7 mouse cellular contexts compared by ENCODE assay signal in genomic region chr10:44268145-44268860, GRCm38 (mm10). TPM values are rescaled to one million over a fixed set of nuclear protein-coding genes. Genes with fewer than 3 reads are reported as not detected.
DNase-seq lines count a peak whose midpoint lies in the region; ATAC-seq lines count a peak whose summit lies in the region.

TSS of gene Atg5 (plus strand) at chr10:44268358.

- peak within 1 kb of the TSS; percentile 94 for H3K4me3 ChIP-seq in intestine, embryonic 15.5 days (replicated peaks)
- peak within 1 kb of the TSS; percentile 93 for H3K4me3 ChIP-seq in midbrain, embryonic 10.5 days

- under 1% methylated on average over 63 of the region's 63 CpGs for WGBS in intestine, embryonic 15.5 days
- under 1% methylated on average over 63 of the region's 63 CpGs for WGBS in midbrain, embryonic 10.5 days

- peak; percentile 99 for ATAC-seq in intestine, embryonic 15.5 days

- no peaks in the 10 kb centered on the region for H3K36me3 ChIP-seq in intestine, embryonic 15.5 days
- H3K36me3 ChIP-seq in midbrain, embryonic 10.5 days = peaks cover 3% of the 10 kb centered on the region; the same call in 1 of the 2 replicates

- no peaks in the 10 kb centered on the region for H3K27me3 ChIP-seq in intestine, embryonic 15.5 days (replicated peaks)
- H3K27me3 ChIP-seq in midbrain, embryonic 10.5 days (ENCODE audit: low read depth, poor library complexity, severe bottlenecking) = no peaks in the 10 kb centered on the region

- no peaks in the 10 kb centered on the region for H3K9me3 ChIP-seq in intestine, embryonic 15.5 days
- H3K9me3 ChIP-seq in midbrain, embryonic 10.5 days (replicated peaks) = no peaks in the 10 kb centered on the region

- peak within 1 kb of the TSS; percentile 95 for H3K27ac ChIP-seq in intestine, embryonic 15.5 days
- peak within 1 kb of the TSS; percentile 96 for H3K27ac ChIP-seq in midbrain, embryonic 10.5 days (replicated peaks)

- peak; percentile 100 for DNase-seq in adrenal gland, adult 2 months
- peak; percentile 99 for DNase-seq in embryo, embryonic 11.5 days (ENCODE audit: low read depth, low spot score)
- DNase-seq in gastrocnemius, postnatal 36 days = peak; percentile 97 to 98
- peak; percentile 99 for DNase-seq in left cerebral cortex, postnatal 25 days (ENCODE audit: low spot score in 2 of 2)
- DNase-seq in midbrain, embryonic 10.5 days (ENCODE audit: low spot score) = peak; percentile 100
- peak; percentile 99 for DNase-seq in right cerebral cortex, postnatal 4 days

- H3K9ac ChIP-seq in intestine, embryonic 15.5 days = peak within 1 kb of the TSS; percentile 86

- H3K4me2 ChIP-seq in intestine, embryonic 15.5 days (replicated peaks) = peak within 1 kb of the TSS; percentile 68

- intact Hi-C loops in gastrocnemius, postnatal 36 days (cut with DNase I) = no loop called here
- intact Hi-C loops in left cerebral cortex, postnatal 25 days (cut with DNase I) = no loop called here

- H3K4me1 ChIP-seq in intestine, embryonic 15.5 days (replicated peaks) = peaks cover 9% of the 10 kb centered on the region
- peaks cover 32% of the 10 kb centered on the region for H3K4me1 ChIP-seq in midbrain, embryonic 10.5 days

RNA-seq across cellular contexts. Expression of gene Atg5, which starts in this region (rescaled TPM):
- total RNA-seq in adrenal gland, adult 2 months (2021) = 10 to 100 TPM; 33.3 to 45.1 TPM
- 6.4 and 8.9 TPM in 2 replicates for polyA plus RNA-seq in adrenal gland, adult 2 months (2012; rRNA removed)
- total RNA-seq in gastrocnemius, postnatal 36 days (2021) = 1 to 10 TPM; 8.9 to 9.3 TPM
- polyA plus RNA-seq in intestine, embryonic 15.5 days (2015; fragmentation: Nextera tagmentation; extraction: Ambion mirVana) = 51.3 and 53.7 TPM in 2 replicates
- 10 to 100 TPM; 23.1 to 23.5 TPM for total RNA-seq in left cerebral cortex, postnatal 25 days (2021)
- 55.8 and 61.0 TPM in 2 replicates for polyA plus RNA-seq in midbrain, embryonic 10.5 days (2016; fragmentation: Nextera tagmentation; extraction: Ambion mirVana)

Comparison
In these comparisons a context has a peak if more than half of its experiments do, and no peak if none do; other contexts are left out.
1. Peak in every context shown above with its lines: DNase-seq, ATAC-seq, H3K4me3 ChIP-seq and H3K27ac ChIP-seq.